Mouse (Mus musculus): Measurements from ENCODE around the gene Nme9. TPM values are rescaled to one million over a fixed set of nuclear protein-coding genes. Genes with fewer than 3 reads are reported as not detected.

Gene Nme9
- total RNA-seq, 4 experiments from 2014 or later: 0.39 to 0.85 (median 0.62) TPM

DNA sequence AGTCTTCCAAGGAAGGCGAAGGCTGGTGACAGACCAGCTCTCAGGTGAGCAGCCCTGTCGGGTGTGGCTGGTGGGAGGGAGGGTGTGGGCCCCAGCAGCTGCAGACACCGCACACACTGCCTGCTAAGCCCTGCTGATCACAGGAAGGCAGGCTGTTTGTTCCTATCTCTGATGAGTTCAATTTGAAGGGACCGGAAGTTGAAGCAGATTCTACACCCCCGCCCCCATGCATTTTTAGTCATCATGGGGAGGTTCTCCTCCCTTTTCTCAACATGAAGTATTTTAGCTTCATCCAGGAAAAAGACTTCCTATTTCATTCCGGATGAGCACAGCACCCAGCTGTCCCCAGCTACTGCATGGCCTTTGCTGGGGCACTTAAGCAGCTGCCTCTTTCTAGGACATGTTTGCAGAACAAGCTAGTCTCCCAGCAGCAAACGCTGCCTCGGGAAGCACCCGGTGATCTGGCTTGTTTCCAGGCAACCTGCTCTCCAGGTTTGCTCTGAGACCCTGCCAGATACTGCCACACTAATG is 28.0 kb downstream of the Nme9 start:
- peak; percentile 33 to 36 for DNase-seq (ENCODE audit: low spot score in 2 of 2)

DNA sequence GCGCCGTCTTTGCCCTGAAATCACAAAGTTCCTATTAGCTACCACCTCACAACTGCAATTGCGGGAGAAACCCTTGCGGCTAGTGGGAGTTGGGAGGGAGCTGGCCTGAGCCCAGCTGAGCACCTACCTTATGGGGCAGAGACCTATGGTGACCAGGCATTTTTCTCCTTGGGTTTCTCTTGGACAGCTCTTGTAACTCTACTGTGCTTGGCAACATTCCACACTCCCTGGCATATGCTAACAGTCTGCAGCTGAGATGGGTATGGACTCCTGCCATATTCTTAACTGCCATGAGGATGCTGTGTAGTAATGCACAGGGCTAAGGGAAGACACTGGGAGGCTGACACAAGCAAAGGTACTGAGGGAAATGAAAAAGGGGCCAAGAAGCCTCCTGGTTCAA is 29.5 kb downstream of the Nme9 start:
- peak in 1 of 2 experiments; percentile 29 for DNase-seq (ENCODE audit: low spot score in 2 of 2)

DNA sequence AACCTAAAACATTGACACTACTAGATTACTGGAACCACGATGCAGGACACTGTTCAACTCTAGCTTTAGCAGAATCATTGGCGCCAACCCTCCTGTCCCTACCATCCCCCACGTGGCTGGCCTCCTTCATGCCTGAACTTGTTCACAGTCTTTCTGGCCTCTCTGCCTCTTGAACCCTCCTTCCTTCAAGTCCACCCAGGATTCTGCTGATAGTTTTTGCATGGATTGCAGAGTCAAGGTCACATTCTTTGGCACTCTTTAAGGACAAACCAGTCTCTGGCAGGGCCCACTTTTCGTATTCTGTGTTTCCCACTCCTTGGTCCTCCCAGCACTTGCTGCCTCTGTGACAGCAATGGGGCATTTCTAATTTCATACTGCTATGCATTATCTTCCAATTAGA is 31.9 kb downstream of the Nme9 start:
- no peak for DNase-seq (ENCODE audit: low spot score in 2 of 2)

DNA sequence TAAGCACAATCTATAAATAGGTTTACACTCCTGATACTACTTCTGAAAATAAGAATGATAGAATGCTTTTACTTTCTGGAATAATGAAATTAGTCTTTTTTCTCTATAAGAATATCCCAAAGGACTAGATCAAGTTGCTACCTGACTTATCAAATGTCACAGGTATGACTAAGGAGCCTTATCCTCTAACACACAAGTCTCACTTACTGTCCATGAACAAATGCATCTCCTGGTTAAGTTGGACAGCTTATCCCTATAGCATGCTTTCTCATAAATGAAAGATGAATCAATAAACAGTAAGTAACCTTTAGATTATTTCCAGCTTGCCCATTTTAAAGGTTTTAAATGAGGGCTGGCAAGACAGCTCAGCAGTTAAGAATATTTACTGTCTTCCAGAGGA is 33.4 kb downstream of the Nme9 start:
- no peak for DNase-seq (ENCODE audit: low spot score in 2 of 2)

DNA sequence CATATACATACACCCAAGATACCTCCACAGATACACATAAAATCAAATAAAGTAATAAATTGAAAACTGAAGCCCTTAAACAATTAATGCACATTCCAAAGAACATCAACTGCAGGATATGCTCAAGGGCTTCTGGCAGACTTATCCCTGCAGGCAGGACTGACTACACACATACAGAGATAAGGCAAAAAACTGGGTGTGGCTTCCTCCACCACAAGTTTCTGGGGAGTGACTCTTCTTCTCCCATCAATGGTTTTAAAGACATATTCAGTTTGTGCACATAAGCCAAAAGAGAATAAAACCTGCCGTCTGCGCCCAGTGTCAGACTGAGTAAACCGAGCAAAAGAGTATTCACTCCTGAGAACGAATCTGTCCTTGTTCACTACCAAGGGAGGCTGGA is 33.9 kb downstream of the Nme9 start:
- DNase-seq (ENCODE audit: low spot score in 2 of 2): no peak

DNA sequence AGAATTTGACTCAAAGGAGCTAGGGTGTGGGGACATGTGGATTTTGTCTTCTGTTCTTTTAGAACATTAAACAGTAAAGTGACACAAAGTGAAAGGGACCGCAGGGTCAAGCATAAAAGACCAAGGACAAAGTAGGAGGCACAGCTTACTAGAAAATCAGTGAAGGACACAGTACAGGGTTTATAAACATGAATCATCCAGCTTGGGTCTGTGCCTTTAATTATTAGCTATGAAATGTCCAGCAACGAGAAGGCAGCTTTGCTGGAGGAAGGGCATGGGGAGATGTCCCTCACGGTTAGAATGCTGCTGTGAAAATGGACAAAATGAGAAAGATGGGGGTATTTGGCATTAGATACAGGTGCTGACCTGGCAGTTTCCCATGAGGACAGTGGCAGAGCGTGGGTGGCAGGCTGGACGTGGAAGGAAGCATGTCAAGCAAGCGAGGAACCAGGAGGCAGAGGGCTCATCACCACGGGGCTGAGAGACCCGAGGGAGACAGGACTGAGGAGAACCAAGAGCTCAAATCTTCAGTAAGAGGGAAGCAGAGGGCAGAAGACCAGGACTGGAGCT is 35.9 kb downstream of the Nme9 start:
- no peak for DNase-seq (ENCODE audit: low spot score in 2 of 2)

DNA sequence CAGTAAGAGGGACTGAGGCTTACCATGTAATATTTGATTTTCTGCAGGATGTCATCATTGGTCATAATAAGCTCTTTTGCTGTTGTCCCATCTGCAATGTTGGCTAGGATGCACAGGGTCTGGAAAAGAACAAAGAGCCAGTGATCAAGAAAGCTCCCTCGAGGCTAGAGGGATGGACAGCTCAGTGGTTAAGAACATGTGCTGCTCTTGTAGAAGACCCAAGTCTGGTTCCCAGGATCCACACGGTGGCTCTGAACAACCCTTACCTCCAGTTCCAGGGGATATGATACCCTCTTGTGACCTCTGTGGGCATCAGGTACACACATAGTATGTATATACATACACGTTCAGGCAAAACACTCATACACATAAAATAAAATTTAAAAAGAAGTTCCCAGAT is 36.6 kb downstream of the Nme9 start:
- no peak for DNase-seq (ENCODE audit: low spot score in 2 of 2)

DNA sequence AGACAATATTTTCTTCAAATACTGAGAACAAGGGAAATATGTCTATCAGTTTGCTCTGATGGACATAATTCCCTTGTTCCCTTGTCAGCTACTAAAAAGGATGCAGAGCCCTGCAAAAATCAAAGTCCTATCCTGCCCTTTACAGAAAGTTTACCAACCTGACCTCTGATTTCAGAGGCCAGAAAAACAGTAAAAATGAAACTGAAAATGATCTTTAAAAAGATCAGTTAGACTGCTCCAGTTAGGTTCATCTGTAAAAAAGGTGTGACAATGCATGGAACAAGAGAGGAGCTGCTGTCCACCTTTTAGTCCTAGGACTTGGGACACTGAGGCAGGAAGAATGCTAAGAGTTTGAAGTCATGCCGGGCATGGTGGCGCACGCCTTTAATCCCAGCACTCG is 39.8 kb downstream of the Nme9 start:
- DNase-seq (ENCODE audit: low spot score in 2 of 2): no peak

DNA sequence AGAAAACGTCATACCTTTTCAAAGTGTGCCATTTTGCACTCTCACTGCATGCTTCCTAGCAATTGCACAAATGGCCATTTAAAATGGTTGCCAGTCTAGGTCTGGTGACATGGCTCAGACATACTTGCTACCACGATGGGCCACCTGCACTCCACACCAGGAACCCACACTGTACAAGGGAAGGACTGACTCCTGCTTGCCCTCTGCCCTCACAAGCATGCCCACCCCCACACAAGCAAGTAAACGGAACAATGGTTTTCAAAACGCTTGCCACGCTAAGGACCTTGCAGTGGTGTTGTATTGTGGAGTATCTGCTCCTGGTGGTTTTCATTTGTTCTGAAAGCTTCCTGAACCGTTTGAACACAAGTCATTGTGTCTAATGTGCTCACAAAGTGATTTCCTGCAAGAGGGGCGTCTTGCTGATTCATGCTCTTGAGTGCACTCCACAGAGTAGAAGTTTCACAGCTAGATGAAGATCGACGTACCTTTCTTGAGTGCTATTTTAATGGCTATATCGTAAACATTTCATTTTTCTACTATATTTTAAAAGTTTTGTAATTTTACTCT is 41.4 kb downstream of the Nme9 start:
- DNase-seq (ENCODE audit: low spot score in 2 of 2): no peak

DNA sequence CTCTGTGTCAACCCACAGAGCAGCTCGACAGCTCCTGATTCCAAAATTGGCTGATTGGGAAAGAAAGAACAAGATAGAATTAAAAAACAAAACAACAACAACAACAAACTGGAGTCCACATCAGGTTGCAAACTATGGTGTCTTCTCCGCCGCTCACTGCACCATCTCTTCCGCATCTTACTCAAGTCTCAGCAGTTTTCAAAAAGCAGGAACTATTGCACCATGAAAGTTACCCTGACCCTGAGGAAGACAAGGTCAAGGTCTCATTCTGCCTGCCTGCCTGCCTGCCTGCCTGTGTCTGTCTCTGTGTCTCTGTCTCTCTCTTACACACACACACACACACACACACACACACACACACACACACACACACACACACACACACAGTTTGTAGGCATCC is 48.1 kb downstream of the Nme9 start:
- DNase-seq (ENCODE audit: low spot score in 2 of 2): no peak

DNA sequence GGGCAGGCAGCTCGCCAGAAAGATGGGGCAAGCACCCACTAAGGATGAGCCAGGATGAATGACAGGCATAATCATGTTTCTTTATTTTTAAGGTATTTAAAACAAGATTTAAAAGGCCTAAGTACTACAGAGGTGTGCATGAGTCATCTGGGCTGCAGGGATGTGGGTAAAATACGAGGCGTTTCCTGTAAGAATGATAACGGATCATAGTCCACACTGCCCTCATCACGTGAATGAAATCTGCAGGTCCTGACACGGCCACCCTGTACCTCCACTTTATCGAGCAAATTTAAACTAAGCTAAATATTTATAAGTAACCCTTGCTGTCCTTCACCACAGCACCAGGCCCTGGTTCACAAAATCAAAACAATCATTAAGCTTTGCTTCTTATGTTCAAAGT is 54.6 kb downstream of the Nme9 start:
- DNase-seq (ENCODE audit: low spot score in 2 of 2): no peak

Other genes starting within 250 kb of the Nme9 start
- not detected for gene Faiml, start 214.2 kb upstream of the Nme9 start, total RNA-seq (2022)
- 10 to 100 TPM; 24.5 to 34.6 (median 28.8) TPM for gene Cep70, start 208.1 kb upstream of the Nme9 start, total RNA-seq (2022)
- gene Esyt3, start 92.9 kb upstream of the Nme9 start, total RNA-seq (2022): 1 to 10 TPM; 1.4 to 4.0 (median 2.6) TPM
- 100 to 1,000 TPM; 133 to 164 (median 142) TPM for gene Mras, start 14.1 kb upstream of the Nme9 start, total RNA-seq (2022)
- gene Armc8, start 117.4 kb downstream of the Nme9 start, total RNA-seq (2022): 10 to 100 TPM; 48.1 to 57.8 (median 57.1) TPM
- gene Dbr1, start 124.3 kb downstream of the Nme9 start, total RNA-seq (2022): 10 to 100 TPM; 13.3 to 19.1 (median 14.7) TPM
- under 1 TPM in 2 of 4 experiments, not detected in 2; 0.14 to 0.39 TPM for gene A4gnt, start 161.0 kb downstream of the Nme9 start, total RNA-seq (2022)
- gene Dzip1l, start 178.0 kb downstream of the Nme9 start, total RNA-seq (2022): 10 to 100 TPM; 20.9 to 28.1 (median 25.1) TPM

Measured in layer of hippocampus, adult 8-10 months (tissue).